Mouse (Mus musculus) hindbrain, postnatal 0 days (tissue): ENCODE measurements around the gene Vmp1. TPM values are rescaled to one million over a fixed set of nuclear protein-coding genes. Genes with fewer than 3 reads are reported as not detected.

Experiments
- ATAC-seq: fragments of 200-750 bp; cut with Nextera tagmentation; 2 replicates; pipeline ENCODE4 v1.8.0; 2017; ENCODE audit warnings: mild to moderate bottlenecking, moderate TSS enrichment, moderate library complexity
- DNase-seq: peaks from one replicate; pipeline ENCODE4 v3.0.0-alpha.2; 2015; ENCODE audit warnings: low spot score
- H3K27ac ChIP-seq: fragments of 300-500 bp; sonication (generic); 2 replicates; pipeline ENCODE4 v1.5.1; 2014; ENCODE audit warnings: mild to moderate bottlenecking
- H3K27me3 ChIP-seq: fragments of 300-500 bp; sonication (generic); 2 replicates; pipeline ENCODE4 v1.6.1; 2014; ENCODE audit warnings: low read length, mixed read lengths; ENCODE audit not compliant: insufficient read depth
- H3K36me3 ChIP-seq: fragments of 300-500 bp; sonication (generic); 2 replicates; pipeline ENCODE4 v1.6.1; 2014; ENCODE audit warnings: low read length, mixed read lengths; ENCODE audit not compliant: insufficient read depth
- H3K4me1 ChIP-seq: fragments of 300-500 bp; sonication (generic); 2 replicates; pipeline ENCODE4 v1.6.1; 2014; ENCODE audit warnings: antibody characterized with exemption, low read length, mixed read lengths; ENCODE audit not compliant: insufficient read depth
- H3K4me2 ChIP-seq: fragments of 300-500 bp; sonication (generic); 2 replicates; pipeline ENCODE4 v1.6.1; 2014; ENCODE audit warnings: low read depth, mild to moderate bottlenecking, low read length, moderate library complexity, mixed read lengths
- H3K4me3 ChIP-seq: fragments of 300-500 bp; sonication (generic); 2 replicates; pipeline ENCODE4 v1.5.1; 2014; ENCODE audit warnings: low read length
- H3K9ac ChIP-seq: fragments of 300-500 bp; sonication (generic); replicated peaks from 2 replicates; pipeline ENCODE4 v1.6.1; 2014; ENCODE audit warnings: mild to moderate bottlenecking, low read length, moderate library complexity, mixed read lengths
- H3K9me3 ChIP-seq: fragments of 300-500 bp; sonication (generic); 2 replicates; pipeline ENCODE4 v1.6.1; 2016; ENCODE audit warnings: low read length, mixed read lengths
- CTCF ChIP-seq: IDR thresholded peaks from 2 replicates; pipeline ENCODE4 v1.5.1; 2016; ENCODE audit warnings: antibody characterized with exemption, control low read depth, low read depth
- WGBS: fragments of 180-500 bp; shearing (Covaris S2); extraction: QIAGEN DNeasy Blood & Tissue Kit; methylation state at CpG from one replicate; pipeline ENCODE4 v1.1.7; 2014; 5-methylcytosine and 5-hydroxymethylcytosine counted together
- polyA plus RNA-seq: library from polyadenylated mRNA; unstranded; fragments of >200 nt; fragmentation: Nextera tagmentation; extraction: Ambion mirVana; gene quantifications from 2 replicates; pipeline ENCODE4 v1.2.1, GENCODE M21; 2015
- total RNA-seq: library from RNA; depleted of rRNA; stranded (reverse); fragments of >200 nt; gene quantifications from 2 replicates; pipeline ENCODE4 v1.2.3, GENCODE M21; 2014

The Vmp1 gene
- total and polyA plus RNA-seq, 2 experiments from 2014 or later, result 51.6 to 129 TPM

GRCm38 (mm10) chr11:86586868-86587792, 96.5 kb downstream of the Vmp1 start:
- H3K4me3 ChIP-seq, result peak overlapping the region; percentile 27

GRCm38 (mm10) chr11:86586177-86586867, 97.3 kb downstream of the Vmp1 start:
- Histone ChIP-seq H3K27ac (peak overlapping the region; percentile 27; the same call in 1 of the 2 replicates), H3K36me3 (no peaks in the 10 kb centered on the region), H3K9ac (peak overlapping the region; percentile 40; the same call in 1 of the 2 replicates), H3K4me2 (peak overlapping the region; percentile 48), H3K9me3 (no peaks in the 10 kb centered on the region), H3K4me1 (no peaks in the 10 kb centered on the region), H3K4me3 (peak overlapping the region; percentile 27), H3K27me3 (no peaks in the 10 kb centered on the region)
- 33% methylated on average over 12 of the region's 12 CpGs for WGBS
- DNase-seq (no peak), ATAC-seq (no peak)
- TF ChIP-seq CTCF, result no peak

More at GRCm38 (mm10) chr11:86586868-86587792, 96.5 kb downstream of the Vmp1 start:
- WGBS, result 18% methylated on average over 15 of the region's 15 CpGs
- DNase-seq, result peak; percentile 21
- H3K4me1 ChIP-seq, result no peaks in the 10 kb centered on the region
- peak overlapping the region; percentile 40; the same call in 1 of the 2 replicates for H3K9ac ChIP-seq
- 0 out of 2 replicates have a peak overlapping the region, but pooled peaks have one; percentile 27 for H3K27ac ChIP-seq
- H3K27me3 ChIP-seq, result no peaks in the 10 kb centered on the region
- H3K36me3 ChIP-seq, result no peaks in the 10 kb centered on the region
- TF ChIP-seq CTCF, result no peak
- peak overlapping the region; percentile 48 for H3K4me2 ChIP-seq
- ATAC-seq, result peak; percentile 69
- no peaks in the 10 kb centered on the region for H3K9me3 ChIP-seq

GRCm38 (mm10) chr11:86585598-86585984, 98.0 kb downstream of the Vmp1 start:
- Histone ChIP-seq H3K9me3 (no peaks in the 10 kb centered on the region), H3K36me3 (no peaks in the 10 kb centered on the region), H3K4me2 (peak overlapping the region; percentile 16; the same call in 1 of the 2 replicates), H3K27me3 (no peaks in the 10 kb centered on the region), H3K4me3 (0 out of 2 replicates have a peak overlapping the region, but pooled peaks have one; percentile 3), H3K27ac (no peak overlapping the region), H3K9ac (no peak overlapping the region), H3K4me1 (no peaks in the 10 kb centered on the region)
- DNase-seq (no peak), ATAC-seq (no peak)
- TF ChIP-seq CTCF, result no peak
- WGBS, result 62% methylated on average over 3 of the region's 3 CpGs

GRCm38 (mm10) chr11:86584898-86585597, 98.6 kb downstream of the Vmp1 start:
- WGBS, result 74% methylated on average over 7 of the region's 7 CpGs
- no peaks in the 10 kb centered on the region for H3K4me1 ChIP-seq
- no peak overlapping the region for H3K4me3 ChIP-seq
- H3K9me3 ChIP-seq, result no peaks in the 10 kb centered on the region
- no peak for DNase-seq
- ATAC-seq, result no peak
- no peaks in the 10 kb centered on the region for H3K27me3 ChIP-seq
- no peak overlapping the region for H3K9ac ChIP-seq
- H3K27ac ChIP-seq, result no peak overlapping the region
- peak overlapping the region; percentile 16; the same call in 1 of the 2 replicates for H3K4me2 ChIP-seq
- no peaks in the 10 kb centered on the region for H3K36me3 ChIP-seq
- no peak for TF ChIP-seq CTCF

DNA sequence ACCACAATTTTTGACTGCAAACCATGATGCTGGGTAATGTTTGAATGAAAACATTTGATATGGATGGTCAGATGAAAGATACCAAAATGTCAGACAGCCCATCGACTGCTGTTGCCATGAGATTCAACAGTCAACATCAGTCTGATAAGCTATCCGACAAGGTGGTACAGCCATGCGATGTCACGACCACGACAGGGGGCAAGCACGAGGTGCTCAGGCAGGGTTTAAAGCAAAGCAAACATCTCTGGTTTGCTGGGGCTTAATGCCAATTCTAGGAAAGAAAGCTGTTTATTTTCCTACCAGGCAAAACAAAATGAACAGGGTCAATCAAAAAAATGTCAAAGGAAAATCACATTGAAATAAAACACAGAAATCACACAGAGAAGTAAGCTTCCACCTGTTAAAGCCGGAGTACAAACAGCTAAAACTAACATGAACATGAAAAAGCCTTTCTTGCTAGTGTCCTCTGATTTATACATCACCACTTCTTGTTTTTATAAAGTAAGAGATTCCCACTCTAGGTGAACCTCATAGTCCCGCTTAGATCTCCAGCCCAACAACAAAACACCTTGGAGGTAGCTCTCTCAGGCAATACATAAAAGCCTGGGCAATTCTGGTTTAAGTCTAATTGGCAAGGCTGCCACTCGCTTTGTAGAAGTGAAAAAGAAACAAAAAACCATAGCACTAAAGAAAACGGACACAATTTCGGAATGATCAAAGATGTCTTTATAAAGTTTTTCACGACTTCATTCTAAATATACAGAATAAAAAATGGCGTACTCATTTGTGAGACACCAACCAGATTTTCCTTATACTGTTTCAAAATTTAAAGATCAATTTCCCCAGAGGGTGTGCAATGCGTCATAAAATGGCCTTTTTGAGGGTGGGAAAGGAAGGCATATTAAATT, 99.4 kb downstream of the Vmp1 start:
- Histone ChIP-seq H3K36me3 (no peaks in the 10 kb centered on the region), H3K9me3 (no peaks in the 10 kb centered on the region), H3K27ac (no peak overlapping the region), H3K4me1 (0 out of 2 replicates have a peak, but pooled peaks cover 3% of the 10 kb centered on the region), H3K9ac (no peak overlapping the region), H3K4me3 (no peak overlapping the region), H3K4me2 (no peak overlapping the region), H3K27me3 (no peaks in the 10 kb centered on the region)
- ATAC-seq (no peak), DNase-seq (no peak)
- 90% methylated on average over 14 of the region's 14 CpGs for WGBS
- no peak for TF ChIP-seq CTCF
